Mouse (Mus musculus) right cerebral cortex, postnatal 10 days (tissue): ENCODE measurements at regions not wholly inside any gene's neighbourhood (a gene's known extent, or its start where the extent isn't known, plus 50 kb on each side); places are given as distances from the start of the nearest gene placed in this dataset.

Experiments
- DNase-seq, 2 experiments: peaks; one replicate each; pipeline ENCODE4 v3.0.0; 2021; ENCODE audit warnings: low spot score in 2 of 2

DNA sequence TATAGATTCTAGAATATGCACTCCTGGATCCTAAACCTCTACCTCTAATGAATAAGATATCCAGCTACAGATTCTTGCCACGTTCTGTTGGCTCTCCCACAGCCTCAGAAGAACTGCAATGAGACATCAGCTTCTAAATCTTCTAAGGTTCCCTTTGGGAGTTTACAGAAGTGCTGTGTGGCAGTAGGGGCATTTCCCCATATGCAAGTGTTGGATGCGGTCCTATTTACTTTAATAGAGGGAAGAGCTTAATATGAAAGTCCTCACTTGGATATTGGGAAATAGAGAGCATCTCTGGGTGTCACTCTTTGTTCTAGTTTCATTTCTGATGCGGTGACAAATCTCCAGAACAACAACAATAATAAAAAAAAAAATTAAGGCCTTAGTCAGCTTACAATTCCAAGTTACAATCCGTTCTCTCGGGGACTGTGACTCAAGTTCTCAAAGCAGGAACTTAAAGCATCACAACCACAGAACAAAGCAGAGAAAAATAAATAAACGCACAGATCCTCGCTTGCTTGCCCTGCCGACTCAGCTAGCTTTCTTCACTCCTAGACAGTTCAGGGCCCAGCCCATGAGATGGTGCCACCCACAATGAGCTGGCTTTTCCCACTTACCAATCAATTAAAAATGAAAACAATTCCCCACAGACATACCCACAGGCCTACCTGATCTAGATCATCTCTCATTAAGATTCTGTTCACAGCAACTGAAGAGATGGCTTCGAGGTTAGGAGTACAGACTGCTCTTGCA lies 204.4 kb upstream of the Cited2 start:
- no peak for DNase-seq

DNA sequence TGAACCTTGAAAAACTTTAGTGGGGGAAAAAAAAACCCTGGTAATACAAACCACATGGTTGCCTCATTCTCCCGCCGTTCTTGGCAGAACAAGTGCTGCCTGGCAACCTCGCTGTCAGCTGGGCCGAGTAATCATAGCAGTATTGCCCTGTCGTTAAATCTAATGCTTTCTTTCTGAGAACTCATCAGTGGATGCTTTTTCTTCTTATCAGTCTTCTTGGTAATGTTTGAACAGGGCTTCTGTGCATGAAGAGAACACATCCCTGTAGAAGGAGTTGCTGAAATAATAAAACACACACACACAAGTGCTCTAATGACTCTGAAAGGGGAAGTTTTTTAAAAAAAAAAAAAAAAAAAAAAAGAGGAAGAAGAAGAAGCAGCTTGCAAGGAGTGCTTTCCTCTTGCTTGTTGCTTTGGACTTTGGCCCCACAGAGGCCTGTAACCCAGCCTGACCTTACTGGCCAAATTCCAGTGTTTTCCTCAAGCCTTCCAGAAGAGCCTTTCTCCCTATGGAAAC lies 200.9 kb upstream of the Cited2 start:
- peak; percentile 35 to 45 for DNase-seq

DNA sequence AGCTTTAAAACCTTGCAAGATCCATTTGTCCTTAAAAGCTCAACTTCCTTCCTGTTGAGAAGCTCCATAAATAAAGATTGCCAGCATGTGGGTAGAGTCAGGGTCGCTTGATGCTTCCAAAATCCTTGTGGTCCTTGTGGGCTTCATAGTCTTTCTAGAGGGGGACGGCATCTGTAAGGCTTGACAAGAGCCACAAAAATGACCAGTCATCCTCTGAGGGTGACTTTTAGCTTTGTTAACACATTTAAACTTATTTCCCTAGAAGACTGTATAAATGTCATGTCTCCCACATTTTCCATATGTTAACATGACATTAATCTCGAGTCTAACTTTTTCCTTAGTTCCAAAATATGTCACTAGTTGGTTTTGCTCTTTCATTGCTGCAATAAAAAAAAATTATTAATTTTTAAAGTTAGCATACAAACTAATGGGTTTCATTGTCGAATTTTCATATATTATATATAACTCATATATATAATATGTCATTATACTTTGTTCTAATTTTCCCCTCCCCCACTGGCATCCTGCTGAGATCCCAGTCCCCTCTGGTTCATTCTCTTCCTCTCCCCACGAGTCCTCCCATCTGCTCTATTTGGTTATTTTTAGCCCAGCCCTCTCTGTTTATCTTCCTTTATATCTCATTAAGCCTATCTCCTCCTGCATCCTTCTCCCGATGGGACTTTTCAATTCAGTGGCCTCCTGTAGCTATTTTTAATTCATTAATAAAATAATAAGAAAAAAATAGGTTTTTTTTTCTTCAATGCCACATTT lies 199.3 kb upstream of the Cited2 start:
- DNase-seq = no peak

DNA sequence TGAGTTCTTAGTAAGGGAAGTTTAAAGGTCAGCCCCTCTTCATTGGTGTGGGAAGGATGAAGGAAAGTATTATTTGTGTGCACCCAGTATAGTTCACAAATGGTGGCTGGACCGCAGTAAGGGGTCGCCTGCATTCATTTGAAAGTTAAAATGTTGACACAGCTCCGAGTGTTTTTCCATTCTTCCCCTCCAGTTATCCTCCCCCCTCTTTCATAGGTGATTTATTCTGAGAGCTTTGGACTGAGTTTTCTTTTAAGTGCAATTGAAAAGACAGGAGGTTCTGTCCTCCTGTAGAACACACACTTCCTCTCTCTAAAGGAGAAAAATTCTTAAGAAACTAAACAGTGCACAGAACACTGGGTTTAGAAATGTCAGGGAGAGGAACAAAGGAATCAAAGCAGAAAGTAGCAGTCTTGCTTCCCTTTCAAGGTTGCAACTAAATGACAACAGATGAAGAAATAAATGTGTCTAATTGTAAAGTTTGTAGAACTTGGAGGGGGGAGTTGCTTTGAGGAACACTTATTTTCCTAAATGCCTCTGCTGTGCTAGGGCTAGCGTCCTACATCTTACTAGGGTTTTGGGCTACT lies 195.8 kb upstream of the Cited2 start:
- no peak for DNase-seq

DNA sequence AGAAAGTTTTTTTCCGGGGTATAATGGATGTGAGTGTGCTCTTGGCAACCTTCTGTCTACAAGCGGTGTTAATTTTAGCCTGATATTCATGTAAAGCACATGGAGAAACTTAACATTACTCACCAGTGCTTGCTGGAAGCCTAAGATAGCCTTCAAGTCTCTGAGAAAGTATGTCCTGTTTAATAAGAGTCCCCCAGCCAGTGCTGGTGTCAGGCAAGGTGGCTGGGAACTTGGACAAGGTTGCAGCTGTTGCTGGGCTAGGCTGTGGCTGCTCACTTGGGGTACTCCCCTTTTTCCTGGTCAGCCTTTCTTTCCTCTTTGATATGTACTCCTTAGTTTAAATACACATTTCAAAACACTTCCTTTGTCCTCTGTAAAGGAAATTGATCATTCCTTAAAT lies 194.9 kb upstream of the Cited2 start:
- DNase-seq = no peak

DNA sequence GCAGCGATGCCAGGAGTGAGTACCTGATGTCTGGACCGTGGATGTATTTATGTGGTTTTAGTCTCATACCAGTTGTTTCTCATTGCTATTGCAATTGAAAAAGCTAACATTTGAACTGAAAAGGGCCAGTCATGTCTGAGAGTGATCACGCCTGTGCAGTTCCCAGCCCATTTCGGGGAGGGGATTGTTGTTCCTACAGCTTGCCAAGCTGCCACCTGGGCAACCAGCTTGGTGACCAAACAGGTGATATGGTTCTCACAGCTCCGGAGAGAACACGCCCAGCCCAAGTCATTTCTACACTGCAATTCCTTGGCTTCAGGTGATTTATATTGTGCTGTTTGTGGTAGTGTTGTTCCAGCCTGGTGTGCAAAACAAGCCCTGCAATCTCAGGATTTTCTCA lies 194.2 kb upstream of the Cited2 start:
- DNase-seq = no peak

DNA sequence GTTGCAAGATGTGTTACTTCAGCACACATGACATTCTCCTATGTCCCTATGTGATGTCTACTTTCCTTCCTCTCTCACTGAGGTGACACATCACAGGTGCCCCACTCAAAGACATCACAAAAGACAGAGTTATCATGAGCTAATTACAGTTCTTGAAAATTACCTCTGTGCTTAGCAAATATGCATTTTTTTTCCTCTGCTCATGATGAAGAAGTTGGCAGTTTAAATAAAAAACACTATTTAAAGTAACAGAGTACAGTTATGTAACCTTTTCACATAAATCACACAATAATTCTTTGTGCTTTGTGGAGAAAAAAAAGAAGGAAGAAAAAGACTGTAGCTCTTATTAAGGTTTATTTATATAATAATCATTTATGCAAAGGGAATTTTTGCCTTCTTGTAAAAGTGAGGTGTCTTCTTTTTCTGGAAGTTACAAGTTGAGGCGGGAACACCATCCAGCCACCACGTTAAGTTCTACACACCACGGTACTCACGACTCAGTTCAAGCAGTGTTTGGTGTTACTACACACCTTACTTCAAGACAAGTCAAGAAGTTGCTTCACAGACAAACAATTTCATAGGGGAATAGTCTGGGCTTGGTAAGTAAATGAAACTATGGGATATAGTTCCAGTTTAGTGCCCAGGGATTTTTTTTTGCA lies 193.0 kb upstream of the Cited2 start:
- DNase-seq = no peak

DNA sequence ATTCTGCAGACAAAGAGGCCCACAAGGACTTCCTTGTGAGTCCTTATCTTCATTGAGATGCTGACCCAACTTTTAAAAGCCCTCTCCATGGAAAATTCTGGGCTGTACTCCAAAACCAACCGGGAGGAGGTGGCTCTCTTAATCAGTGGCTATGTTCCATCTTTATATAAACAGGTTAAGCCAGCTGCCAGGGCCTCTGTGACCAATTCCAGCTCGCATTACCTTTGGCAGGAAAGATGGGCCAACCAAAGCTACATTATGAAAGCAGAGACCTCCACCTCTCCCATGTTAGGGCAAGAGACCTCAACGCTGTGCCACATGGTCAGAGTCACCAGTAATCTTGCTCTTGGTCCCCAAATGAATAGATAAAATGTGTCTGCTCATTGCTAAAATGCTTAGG lies 192.0 kb upstream of the Cited2 start:
- no peak for DNase-seq

DNA sequence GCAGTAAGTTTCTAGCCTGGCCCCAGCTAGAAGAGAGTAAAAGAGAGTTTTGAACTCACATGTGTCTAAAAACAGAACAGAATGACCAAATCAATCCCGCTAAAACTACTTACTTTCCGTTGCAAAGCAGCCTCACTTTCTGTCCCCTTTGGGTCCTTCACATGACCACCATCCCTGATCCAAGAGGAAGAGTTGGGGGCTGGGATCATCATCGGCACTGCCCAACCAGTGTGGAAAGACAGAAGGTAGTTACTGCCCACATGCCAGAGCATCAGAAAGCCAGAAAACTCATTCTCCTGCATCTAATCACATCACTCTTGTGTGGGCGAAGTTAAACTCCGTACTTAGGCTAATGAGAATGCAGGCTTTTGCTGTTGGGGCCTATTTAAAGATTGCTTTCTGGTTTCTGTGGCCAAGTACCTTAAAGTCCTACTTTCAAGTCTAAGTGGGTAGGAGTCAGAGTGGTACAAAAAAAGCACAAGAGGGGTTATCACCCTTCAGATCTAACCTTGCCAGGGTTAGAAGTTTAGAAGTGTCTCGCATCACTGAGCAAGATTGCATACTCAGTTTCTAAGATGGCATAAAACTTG lies 184.0 kb upstream of the Cited2 start:
- DNase-seq = no peak

DNA sequence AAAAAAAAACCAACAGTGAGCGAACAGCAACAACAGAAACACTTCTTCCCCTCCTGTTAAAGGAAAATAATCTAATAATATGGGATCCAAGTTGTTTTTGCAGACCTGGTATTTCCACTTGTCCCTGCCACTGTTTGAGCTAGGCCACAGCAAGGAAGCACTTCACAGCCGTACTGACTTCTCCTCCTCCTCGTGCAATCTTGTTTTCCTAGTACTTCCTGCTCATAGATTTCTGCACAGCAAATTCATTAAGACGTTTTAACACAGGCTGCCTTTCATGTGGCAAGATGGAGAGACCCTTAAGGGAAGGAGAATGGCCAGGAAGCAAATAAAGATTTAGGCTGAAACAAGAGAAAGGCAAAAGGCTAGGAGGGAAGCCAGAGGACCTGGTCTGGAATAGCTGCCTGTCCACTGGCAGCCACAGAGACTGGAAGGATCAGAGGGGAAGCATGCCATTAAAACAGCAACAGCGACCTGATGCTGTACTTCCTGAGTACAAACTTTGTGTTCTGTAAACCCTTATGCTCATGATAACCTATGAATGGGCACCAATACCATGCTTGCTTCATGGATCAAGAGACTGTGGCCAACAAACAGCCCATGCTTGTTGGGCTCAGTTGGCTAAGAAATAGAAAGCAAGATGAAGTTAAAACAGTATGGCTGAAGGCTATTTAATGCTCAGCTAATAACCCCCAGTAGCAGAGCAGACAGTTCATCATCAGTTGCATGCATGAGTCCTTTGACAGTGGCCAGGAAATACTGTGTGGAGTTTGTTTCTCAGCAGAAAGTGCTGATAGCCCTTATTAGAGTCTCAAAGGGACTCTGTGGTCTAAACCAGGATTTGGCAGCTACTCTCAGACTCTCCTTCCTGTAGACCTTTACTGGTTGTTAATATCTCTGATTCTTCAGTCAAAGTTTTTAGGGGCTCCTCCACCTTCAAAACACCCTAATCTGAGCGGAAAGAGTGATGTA lies 182.3 kb upstream of the Cited2 start:
- no peak for DNase-seq

DNA sequence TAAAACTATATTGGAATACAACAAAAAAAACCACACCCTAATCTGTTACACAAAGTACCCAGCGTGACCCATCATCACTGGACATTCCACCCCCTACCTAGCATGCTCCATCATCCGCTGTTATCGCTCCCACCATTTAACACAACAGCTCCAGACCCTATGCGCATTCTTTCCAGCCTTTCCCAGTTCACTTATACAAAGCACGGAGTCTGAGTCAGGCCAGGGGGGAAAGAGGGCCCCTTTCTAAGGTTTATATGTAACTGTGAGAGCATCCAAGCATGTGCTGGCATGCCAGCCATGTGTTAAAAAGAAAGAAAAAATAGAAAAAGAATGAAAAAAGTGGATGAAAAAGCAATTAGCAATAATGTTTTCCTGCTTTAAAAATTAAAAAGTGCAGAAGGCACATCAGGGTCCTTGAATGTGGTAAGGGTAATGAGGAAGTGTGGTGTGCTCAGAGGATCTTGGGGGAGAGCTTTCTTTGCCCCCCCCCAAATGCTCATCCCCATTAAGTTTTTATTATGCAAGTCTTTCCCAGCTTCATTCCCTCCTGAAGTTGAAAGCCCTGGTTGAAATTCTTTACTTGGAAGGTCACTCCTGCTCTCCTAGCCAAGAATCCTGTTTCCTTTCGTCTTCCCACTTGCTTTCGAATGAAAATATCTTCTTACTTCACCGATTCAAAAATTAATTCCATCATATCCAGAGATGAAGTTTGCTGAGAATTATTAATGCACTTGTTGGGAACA lies 180.7 kb upstream of the Cited2 start:
- DNase-seq = no peak

DNA sequence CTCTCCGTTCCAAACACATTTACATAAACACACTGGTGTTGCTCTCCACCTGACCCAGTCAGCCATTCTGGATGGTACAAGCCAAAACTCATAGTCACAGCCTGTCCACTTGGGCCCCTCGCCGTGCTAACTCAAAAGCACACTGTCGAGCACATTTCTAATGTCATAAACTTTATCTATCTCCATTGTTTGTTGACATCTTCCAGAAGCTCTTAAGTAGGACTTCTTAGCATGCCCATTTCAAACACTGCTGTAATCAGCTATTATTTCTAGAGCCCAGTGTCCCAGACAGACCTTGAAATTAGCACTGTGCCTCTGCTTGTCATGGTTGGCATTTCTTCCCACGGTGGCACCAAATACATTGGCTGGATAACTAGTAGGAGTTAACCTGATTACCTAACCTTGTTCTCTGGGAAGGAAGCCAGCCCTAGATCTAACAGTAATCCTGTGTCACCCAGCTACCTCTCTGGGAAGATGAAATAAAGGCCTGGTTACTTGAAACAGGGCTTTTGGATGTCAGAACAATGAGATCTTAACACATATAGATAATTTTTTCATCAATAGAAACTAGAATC lies 180.1 kb upstream of the Cited2 start:
- DNase-seq = no peak

DNA sequence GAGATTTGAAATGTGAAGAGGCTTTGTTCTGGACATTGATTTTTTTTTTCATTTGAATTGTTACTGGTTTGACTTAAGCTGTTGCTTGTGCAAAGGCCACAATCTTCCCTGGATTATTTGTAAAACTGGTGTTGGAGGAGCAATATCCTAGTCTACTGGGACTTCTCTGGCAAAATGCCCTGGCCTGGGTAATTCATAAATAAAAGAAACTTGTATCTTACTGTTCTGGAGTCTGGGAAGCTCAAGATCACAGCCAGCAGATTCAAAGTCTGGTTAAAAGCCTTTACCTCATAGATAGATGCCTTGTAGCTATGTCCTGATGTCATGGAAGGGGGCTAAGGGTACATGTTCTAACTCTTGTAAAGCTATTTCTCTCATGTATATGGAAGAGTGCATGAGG lies 177.7 kb upstream of the Cited2 start:
- DNase-seq = no peak

DNA sequence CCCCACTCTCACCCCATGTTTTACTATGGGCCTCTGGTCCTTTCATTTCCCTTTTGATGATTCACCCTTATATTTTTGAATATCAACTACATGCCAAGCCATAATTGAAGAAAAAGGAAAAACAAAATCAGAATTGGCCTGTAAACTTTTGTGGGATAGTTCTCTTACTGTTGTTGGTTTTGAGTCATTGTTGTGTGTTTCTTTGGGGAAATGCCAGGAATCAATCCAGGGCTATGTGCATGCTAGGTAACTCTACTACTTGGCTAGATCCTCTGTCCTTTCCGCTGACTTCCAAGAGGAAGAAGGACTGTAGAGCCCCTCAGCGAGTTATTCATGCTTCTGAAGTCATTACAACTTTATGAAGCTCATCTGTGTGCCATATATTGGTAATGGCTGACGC lies 175.0 kb upstream of the Cited2 start:
- no peak for DNase-seq

DNA sequence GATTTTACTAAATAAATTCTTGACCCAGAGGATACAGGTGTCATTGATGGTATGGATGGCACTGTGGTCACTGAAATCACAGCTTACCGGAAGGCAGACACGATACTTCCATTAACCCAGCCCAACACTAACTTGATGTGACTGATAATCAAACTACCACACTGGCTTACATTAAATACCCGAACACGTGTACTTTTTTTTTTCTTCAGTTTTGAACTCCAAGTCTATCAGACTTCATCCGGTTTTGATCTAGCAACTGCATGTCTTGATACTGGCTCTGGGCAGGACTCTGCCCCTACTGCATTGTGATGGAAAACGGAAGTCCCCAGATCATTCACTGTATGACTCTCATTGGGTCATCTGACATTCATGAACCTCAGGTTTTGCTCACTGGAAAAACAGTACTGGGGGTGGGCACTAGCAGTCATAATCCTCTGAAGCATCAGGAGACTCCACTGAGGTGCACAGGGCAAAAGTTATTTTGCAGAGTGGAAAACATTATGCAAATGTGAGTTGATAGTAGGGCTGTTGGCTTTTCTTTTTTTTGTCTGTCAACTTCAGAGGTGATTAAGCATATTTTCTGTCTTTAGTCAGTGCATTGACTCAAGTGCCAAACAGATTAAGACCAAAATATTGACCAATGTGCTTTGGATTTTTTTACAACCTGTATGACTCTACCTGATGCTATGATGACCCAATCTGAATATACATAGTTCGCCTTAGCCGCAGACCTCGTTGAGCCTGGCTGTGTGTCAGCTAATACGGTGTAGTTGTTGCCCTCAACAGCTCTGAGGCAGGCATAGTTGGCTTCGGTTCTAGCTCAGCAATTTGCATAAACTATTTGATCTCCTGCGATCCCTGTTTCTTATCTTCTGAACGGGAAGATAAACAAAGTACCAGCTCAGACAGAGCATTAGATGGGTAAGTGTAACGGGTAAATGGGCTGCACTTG lies 174.1 kb upstream of the Cited2 start:
- no peak for DNase-seq

DNA sequence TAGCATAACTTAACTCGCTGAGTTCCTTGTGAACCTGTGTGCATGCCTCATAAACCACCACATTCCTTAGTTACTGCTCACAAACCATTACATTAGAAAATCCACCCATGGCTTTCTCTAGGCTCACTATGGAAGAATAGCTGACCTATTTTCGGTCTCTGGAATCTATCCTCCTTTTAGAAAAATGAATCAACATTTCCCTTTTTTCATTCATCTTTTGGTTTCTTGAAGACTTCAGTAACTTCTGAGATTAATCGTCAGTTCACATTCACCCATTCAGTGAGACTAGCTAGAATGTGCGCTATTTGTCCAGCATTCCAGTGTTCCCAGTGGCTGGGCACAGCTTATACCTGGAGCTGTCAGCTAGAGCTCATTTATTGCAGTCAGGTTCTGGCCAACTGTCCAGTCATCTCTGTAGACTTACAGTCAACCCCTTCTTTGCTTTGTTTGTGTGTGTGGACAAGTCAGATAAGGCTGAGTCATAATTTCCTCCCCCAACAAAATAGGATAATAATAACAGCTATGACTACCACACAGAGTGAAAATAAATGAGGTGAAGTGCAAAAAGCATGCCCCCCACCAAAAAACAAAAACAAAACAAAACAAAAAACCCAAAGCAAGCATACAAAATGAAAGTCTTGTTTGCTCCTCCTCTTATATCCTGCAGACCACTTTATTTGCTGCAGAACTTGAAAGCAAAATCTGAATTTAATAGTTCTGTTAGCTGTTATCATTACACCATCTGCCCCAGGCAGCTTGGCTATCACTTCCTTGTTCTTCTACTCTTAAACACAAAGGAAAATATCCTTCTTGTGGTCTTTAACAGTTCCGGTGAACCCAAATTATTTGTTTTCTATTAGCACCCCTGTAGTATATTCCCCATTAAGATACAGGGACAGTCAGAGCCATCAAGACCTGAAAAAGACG lies 173.0 kb upstream of the Cited2 start:
- no peak for DNase-seq

DNA sequence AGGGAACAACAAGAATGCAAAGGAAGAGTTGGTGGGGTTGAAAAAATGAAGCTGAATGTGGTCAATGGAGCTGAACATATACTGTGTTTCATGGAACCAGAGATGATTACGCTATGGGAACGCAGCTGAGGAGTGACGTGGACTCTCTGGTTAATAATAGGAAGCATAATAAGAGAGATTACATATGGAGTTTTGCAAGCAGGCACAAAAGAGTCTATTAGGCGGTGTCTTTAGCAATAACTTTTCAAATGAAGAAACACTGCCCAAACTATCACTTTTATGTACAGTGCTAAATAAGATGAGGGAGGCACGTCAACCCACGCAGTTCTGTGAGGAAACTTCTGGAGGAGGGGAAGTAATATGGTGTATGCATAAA lies 172.4 kb upstream of the Cited2 start:
- no peak for DNase-seq
